Mouse (Mus musculus) embryonic fibroblast, embryonic 13.5 days (primary cell): ENCODE results near the gene Twsg1.

ENCODE experiments used
- CTCF ChIP-seq: IDR thresholded peaks from 2 replicates; pipeline ENCODE4 v1.5.1; 2011; ENCODE audit warnings: mild to moderate bottlenecking, control low read depth, low read length, moderate library complexity, borderline replicate concordance; ENCODE audit not compliant: insufficient read depth
- POLR2A ChIP-seq: IDR thresholded peaks from 2 replicates; pipeline ENCODE4 v1.6.1; 2011; ENCODE audit warnings: low read depth, mild to moderate bottlenecking, control low read depth, low read length, moderate library complexity

DNA sequence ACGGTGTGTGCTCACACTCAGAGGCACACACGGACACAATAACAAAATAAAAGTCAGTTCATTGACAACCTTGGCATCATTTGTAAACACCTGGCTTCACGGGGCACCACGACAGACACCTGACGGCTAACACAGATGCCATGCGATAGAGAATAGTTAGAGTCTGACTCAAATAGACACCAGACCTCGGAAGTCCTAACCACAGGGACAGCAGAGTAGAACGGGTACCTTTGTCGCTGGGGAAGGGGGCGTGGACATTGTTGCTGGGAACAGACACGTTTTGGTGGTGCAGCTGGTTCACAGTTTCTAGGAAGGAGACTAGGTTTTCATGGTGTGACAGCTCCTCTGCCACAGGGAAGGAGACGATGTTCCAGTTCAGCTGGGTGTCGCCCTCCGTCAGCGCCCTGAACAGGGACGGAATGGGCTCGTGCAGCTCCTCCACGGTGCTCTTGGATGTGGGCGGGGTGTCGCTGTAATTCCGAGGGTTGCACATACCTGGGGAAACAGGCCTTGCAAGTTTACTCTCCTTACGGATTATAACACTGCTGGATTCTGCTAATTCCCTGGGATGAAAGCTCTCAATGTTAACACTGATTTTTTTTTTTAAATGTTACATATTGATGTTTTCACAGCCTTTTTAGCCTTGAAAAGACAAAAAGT lies 21.6 kb downstream of the Twsg1 start:
- no peak for TF ChIP-seq CTCF
- TF ChIP-seq POLR2A: no peak
